Mouse (Mus musculus) CH12F3 (cell line): ENCODE measurements around the gene Smim7.

Experiments
- in situ Hi-C: fragments of 300-500 bp; cut with MboI; formaldehyde crosslinking; loops from 2 replicates; pipeline ENCODE4 v1.14.3; 2020; ENCODE audit warnings: low sequenced_read_pairs

Smim7 gene

GRCm38 (mm10) chr8:72547802-72548643 is 22.9 kb downstream of the Smim7 start, which contains the start of gene Med26:
Gene Med26, minus strand, starts transcription at chr8:72548270.
- in situ Hi-C loops, result no loop called here

GRCm38 (mm10) chr8:72547122-72547801 is 23.6 kb downstream of the Smim7 start:
- in situ Hi-C loops, result no loop called here

- in situ Hi-C loops, result no loop called here
These were observed 31.7 kb downstream of the Smim7 start for GRCm38 (mm10) chr8:72539234-72539633.

- in situ Hi-C loops, result no loop called here
These were observed 36.0 kb downstream of the Smim7 start for GRCm38 (mm10) chr8:72534888-72535287.

- in situ Hi-C loops, result no loop called here
These were observed 38.8 kb downstream of the Smim7 start for GRCm38 (mm10) chr8:72532103-72532502.

GRCm38 (mm10) chr8:72521888-72522287 is 49.0 kb downstream of the Smim7 start:
- in situ Hi-C loops, result no loop called here

- in situ Hi-C loops, result no loop called here
These were observed 53.4 kb downstream of the Smim7 start for GRCm38 (mm10) chr8:72517421-72517988.
